Mouse (Mus musculus) cerebellum, adult 9-11 months (tissue): ENCODE results near the gene Tnfsf12.
"Not testable (repeated sequence)": the region's sequence is repeated elsewhere in the genome, so short reads cannot be mapped to it uniquely, and the experiment has no call there.

Experiments
- DNase-seq: peaks from one replicate; pipeline ENCODE4 v3.0.0; 2022

The Tnfsf12 gene

DNA sequence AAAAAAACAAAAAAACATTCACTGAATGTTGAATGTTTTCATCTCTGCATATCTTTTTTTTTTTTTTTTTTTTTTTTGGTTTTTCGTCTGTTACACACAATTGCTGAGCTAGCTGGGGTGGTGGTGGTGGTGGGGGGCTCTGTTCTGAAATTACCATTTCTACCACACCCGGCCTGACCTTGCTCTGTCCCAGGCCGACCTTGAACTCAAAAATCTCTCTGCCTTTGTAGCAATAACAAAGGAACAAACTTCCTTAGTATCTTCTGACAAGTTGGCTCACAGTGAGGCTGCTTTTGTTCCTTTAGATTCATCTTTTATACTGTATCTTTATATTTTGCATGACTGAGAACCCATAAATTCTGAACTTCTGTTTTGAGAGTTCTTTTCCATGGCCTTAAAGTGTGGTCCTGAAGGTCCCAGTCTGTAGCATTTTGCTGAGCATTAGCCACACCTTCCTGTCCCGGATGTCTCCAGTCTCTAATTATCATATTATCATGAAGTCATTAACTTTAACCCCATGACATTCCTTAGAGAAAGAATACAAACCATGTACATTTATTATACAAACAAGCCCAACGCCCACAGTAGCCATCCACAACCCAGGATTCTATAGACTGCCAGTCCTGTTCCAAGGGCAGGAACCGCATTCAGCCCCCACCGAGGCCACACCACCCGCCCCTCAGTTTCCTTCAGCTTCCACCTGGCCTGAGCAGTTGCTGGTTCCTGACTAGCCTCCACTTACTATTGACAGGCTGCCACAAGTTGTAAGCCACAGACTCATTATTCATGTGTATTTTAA lies 8.4 kb upstream of the Tnfsf12 start:
- DNase-seq = no peak

DNA sequence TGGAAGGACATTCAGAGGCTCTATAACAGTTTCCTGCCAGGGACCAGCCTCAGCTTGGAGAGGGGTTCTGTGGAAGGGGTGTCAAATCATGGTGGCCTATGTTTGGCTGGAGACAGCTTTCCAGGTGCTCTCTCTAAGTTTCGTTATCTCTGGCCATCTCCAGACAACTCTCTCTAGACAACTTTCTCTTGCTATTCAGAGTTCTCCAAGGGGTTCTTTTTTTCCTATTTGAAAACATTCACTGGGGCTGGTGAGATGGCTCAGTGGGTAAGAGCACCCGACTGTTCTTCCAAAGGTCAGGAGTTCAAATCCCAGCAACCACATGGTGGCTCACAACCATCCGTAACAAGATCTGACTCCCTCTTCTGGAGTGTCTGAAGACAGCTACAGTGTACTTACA lies 7.7 kb upstream of the Tnfsf12 start:
- DNase-seq = not testable (repeated sequence)

DNA sequence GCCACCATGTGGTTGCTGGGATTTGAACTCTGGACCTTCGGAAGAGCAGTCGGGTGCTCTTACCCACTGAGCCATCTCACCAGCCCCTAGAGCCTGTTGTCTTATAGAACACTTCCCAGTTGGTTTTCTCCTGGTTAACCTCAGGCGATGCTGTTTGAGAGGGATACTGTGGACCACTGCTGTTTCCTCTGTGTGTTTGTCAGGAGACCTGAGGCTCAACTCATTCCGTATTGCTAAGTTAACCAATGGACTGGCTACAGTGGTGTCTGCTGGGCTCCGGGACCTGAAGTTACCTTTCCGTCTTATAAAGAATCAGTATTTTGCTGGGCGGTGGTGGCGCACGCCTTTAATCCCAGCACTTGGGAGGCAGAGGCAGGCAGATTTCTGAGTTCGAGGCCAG lies 7.2 kb upstream of the Tnfsf12 start:
- DNase-seq = not testable (repeated sequence)

DNA sequence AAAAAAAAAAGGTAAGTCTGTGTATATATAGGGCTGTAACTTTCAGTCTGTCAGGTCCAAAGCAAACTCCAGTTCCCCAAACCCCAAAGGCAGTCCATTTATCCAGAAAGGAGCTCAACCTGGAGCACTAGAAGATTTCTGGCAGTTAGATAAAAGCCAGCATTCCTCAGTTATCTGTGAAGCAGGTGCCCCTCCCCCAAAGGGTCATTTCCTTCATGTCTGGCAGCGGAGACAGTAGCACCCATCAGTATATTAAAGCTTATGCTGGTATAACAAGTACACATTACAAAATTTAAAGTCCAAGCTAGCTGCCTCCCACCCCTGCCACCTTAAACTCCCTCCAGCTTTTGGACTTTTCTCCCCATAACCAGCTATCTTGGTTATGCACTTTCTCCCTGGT lies 3.9 kb upstream of the Tnfsf12 start:
- DNase-seq = no peak

DNA sequence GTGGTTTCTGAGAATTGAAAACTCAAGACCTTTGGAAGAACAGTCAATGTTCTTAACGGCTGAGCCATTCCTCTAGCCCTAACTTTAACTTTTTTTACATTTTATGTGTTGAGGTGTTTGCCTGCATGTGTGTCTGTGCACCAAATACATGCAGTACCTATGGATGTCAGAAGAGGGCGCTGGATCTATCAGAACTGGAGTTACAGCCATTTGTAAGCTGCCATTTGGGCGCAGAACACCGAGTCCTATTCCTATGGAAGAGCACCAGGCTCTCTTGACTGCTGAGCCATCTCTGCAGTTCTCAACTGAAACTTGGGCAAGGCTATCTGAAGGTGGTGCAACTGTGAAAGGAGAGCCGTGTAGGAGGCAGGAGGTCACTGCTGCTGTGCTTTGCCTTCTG lies 2.9 kb upstream of the Tnfsf12 start:
- DNase-seq = no peak

DNA sequence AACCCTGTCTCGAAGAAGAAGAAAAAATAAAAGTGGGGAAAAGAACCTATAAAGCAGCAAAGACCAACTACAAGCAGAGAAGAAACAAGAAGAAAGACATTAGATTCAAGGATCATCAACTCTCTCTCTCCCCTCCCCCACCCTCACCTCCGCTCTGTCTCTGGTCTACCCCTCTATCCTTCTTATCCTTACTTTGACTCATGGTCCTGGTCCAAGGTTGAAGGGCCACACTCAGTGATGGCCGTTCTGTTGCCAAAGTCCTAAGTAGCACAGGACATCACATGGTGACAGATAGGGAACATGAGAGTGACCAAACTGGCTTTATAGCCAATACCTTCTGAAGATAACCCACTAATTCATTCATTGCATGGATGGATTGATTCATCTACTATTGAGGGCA lies 1.7 kb upstream of the Tnfsf12 start:
- DNase-seq = no peak

DNA sequence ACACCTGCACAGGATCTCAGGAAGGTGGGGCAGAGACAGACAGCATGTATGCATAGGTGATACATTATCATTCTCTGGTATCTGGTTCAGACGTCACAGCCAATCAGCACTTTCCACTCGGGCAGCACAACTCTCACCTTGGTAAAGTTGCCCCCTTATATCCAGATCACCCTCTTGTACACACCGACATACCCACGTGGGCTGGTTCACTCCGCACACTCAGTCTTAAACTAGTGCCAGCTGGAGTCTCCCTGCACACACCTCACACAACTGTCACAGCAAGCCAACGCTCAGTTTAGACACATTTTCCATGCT lies 646 bp downstream of the Tnfsf12 start:
- no peak for DNase-seq

DNA sequence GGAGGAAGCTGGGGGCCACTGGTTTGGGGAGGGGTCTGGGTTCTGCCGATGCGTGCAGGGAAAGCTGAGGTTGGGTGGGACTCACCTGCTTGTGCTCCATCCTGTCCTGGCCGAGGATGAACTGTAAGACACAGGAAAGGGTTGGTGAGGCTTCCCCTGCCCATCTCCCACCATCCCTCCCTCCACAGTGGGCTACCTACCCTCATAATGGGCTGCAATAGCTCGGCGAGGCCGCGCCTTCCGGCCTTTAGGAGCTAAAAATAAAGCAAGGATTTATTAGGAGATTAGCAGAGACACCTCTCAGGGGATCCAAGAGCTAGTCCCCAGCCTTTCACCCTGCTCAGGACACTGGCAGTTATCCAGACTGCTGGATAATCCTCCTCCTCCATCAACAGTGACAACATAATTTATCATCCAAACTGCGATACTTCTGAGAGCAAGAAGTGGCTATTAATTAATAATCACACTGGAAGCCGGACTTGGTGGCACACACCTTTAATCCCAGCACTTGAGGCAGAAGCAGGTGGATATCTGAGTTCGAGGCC lies 2.2 kb downstream of the Tnfsf12 start:
- peak; percentile 33 for DNase-seq

DNA sequence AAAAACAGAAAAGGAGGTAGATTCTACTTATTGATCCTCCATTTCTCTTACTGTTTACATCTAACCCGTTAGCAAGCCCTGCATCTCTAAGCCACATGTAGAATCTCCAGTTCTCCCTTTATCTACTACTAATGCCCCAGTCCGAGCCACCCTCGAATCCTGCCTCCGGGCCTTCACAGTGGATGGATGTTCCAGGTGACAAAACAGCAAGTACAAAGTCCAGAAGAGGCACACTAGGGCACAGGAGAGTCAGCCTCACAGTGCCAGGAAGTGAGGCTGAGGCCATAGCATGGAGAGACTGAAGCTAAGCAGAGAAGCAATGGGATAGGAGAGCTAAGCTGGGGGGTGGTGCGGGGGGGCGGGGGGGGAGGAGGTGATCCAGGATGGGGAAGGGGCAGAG lies 2.8 kb downstream of the Tnfsf12 start:
- DNase-seq = no peak

DNA sequence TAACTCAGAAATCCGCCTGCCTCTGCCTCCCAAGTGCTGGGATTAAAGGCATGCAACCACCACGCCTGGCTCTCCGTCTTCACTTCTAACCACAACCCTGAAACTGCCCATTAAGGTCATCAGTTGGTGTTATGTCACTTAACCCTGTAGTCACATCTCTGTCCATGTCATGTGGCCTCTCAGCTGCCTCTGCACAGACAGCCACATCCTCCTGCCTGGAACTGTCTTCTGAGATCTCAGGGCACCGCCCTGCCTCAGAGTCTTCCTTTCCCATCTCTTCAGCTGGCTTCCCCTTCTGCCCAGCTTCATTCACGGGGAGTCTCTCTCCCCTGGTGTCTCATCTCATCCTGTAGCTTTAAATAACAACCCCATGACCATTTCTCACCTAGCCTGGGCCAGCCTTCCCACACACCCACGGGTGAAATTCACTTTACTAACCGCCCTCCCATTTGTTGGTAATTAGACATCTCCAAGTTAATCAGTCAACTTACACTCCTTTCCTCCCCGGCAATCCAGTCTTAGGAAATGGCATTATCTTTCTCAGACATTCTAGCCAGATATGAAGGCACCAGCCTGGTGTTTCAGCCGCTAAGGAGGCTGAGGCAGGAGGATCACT lies 3.3 kb downstream of the Tnfsf12 start:
- DNase-seq = no peak

DNA sequence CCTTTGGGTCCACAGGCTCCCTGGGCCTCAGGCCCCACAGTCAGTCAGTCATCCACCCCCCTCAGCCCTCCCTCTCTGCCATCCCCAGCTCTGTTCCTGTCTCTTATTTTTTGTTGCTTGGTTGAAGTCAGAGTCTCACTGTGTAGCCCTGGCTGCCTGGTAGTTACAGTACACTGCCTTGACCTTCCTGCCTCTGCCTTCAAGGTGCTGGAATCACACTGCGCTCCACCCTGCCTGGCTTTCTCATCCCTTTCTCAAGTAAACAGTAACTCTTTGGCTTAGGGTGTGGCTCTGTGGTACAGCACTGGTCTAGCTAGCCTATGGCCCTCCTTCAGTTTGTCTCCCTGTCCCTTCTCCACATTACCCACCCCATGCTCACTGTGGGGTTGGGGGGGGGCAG lies 5.8 kb downstream of the Tnfsf12 start:
- DNase-seq = no peak

DNA sequence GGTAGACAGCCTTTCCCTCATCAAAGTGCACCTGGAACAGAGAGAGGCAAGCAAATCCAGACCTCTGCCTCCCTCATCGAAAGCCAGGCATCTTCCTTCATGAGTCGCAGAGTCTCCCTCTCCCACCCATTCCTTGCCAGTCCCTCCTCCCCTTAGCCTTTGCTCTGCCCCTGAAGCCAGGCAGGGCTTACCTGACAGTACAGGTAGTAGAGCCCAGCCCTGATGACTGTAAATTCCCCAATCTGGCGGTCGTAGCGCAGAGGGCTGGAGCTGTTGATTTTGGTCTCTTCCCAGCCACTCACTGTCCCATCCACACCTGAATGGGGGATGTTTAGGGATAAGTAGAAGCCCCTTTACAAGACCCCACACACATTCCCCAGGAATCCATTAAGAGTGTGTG lies 8.6 kb downstream of the Tnfsf12 start:
- DNase-seq = no peak

DNA sequence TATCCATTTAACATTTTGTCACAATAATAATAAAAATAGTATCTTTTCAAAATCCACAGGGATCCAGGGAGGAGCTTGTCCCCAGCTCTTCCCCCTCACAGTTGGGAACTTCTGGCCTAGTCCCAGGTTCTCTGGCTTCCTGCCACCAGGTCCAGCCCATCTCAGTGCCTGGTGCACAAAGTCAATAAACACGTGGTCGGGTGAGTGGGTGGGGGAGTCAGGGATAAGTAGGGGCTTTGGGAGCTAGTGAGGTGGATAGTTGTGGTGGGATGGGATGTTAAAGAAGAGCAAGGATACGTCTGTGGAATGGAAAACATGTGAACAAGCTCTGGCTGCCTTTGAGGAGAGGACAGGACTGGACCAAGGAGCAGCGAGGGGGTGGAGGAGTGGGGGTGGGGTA lies 9.3 kb downstream of the Tnfsf12 start:
- peak; percentile 80 for DNase-seq

DNA sequence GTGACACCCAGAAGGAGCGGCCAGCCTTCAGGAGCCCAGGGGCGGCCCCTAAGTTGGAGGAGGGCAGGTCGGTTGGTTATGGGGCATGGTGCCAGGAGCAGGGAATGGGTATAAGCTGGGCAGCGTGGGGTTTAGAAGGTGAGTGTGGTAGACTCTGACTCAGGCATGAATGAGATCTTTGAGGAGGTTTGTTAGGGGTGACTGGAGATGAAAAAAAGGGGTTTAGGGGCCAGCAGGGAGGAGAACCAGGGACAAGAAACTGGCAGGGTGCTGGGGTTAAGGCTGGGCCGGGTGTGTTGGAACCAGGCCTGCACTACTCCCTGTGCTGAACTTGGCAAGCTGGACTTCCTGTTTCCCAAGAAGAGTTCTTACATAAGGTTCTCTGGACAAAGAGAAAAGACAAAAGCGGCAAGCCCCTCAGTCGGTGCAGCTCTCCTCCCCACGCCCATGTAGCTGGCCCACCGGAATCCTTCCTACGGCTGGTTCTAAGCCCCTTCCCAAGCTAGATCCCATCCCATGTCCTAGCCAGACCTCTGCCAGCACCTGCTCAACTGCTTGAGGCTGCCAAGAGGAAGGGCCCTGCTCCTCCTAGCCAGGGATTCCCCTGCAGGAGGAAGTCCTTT lies 10.0 kb downstream of the Tnfsf12 start, which contains the start of gene Tnfsf13:
Tnfsf13 (minus strand) TSS at position 259 of the 623 bp plus-strand sequence.
- peak; percentile 93 for DNase-seq

DNA sequence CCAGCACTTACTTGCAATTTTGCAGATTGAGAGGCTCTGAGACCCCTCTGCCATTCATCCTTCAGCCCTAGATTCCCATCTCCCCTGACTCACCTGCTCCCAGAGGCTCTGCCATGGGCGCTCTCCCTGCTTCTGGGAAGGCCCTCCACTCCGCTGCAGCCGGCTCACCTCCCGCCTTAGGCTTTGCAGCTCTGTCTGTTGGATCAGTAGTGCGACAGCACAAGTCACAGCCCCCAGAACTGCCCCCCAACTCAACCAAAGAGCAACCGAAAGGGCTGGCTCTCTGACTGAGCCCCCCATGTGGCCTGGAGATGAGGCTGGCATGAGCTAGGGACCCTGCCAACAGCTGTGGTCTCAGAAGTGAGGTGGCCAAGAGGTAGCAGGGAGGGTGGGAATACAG lies 10.7 kb downstream of the Tnfsf12 start:
- peak; percentile 63 for DNase-seq

DNA sequence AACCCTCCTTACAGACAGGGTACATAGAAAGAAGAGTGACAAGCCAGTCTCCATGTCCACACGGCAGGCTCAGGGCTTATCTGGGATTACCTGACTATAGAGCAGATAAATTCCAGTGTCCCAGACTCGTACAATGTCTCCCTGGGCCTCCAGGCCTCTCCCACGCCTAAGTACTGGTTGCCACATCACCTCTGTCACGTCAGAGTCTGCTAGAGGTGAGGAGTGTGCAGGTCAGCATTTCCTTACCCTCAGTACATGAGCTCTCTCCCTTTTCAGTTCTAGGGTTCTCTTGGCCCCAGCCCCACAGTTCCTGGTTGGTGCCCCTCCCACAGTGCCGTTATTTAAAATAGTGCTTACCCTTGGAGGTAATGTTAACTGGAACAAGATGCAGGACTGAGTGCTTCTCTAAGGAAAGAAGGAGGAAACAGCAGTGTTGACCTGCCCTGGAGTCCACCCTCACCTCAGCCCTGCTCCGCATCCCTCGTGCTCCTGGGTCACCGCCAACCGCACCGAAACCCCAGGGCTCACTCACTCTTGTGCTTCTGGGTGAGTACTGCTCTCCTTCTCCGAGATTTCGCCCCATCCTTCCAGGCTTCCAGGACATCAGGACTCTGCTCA lies 11.4 kb downstream of the Tnfsf12 start:
- DNase-seq = peak; percentile 61

DNA sequence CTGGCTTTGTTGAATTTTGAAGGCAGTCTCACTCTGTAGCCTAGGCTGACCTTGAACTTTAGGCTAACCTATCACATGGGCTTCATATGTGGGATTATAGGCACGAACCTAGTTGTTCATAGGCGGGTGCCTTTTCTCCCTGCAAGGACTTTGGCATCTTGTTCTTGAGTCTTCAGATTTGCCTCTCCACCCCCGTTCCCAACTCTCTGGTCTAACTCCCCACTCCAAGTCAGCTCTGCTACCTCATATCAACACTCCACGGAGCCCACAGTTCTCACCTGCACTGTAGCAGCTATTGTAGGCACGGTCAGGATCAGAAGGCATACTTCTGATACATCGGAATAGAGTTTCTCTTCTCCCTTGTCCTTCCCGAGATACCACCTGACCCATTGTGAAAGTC lies 12.1 kb downstream of the Tnfsf12 start:
- peak; percentile 57 for DNase-seq

DNA sequence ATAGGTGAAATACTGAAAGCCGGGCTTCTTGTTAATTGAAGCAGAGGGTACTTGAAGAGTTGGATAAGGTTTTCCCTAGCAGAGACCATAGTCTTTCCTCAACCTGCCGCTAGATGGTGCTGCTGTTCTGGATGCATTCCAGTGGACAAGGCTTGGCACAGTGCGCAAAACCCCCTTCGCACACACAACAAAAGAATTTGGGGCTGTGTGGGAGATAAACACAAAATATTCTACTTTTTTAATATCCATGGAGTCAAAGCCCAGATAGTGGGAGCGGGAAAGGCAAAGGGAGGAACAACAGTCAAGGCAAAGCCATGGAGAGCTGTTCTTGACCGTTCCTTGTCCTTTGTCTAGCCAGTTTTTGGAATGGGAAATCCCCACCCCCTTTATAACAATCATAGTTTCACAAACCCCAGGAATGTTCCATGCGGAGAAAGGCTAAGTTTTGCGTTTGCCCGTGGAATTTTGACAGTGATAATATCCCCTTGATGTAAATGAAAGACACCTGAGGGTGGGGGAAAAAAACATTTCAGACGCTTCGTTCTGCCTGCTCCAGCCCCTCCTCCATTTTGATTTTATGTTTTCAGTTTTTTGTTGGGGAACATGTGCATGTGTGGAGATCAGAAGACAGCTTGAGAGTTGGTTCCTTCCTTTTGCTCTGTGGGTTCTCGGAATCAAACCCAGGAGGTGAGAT lies 12.7 kb downstream of the Tnfsf12 start:
- peak; percentile 86 for DNase-seq

DNA sequence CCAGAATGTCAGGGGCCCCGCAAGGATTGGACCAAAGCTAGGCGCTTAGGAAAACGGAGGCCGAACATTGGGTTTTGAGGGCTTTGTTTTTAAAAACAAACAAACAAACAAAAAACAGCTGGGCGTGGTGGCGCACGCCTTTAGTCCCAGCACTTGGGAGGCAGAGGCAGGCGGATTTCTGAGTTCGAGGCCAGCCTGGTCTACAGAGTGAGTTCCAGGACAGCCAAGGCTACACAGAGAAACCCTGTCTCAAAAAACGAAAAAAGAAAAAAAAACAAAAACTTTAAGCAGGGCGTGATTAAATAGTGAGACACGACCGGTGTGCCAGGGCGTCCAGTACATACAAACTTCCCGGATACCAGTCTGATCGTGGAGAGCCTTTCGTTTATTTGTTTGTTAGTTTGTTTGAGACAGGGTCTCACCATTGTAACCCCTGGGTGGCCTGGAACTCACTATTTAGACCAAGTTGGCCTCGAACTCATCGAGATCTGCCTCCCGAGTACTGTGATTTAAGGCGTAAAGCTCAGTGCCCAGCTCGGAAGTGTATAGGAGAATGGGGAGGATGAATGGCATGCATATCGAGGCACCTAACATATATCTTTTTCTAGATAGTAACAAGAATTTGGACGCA lies 13.3 kb downstream of the Tnfsf12 start:
- peak; percentile 62 for DNase-seq

DNA sequence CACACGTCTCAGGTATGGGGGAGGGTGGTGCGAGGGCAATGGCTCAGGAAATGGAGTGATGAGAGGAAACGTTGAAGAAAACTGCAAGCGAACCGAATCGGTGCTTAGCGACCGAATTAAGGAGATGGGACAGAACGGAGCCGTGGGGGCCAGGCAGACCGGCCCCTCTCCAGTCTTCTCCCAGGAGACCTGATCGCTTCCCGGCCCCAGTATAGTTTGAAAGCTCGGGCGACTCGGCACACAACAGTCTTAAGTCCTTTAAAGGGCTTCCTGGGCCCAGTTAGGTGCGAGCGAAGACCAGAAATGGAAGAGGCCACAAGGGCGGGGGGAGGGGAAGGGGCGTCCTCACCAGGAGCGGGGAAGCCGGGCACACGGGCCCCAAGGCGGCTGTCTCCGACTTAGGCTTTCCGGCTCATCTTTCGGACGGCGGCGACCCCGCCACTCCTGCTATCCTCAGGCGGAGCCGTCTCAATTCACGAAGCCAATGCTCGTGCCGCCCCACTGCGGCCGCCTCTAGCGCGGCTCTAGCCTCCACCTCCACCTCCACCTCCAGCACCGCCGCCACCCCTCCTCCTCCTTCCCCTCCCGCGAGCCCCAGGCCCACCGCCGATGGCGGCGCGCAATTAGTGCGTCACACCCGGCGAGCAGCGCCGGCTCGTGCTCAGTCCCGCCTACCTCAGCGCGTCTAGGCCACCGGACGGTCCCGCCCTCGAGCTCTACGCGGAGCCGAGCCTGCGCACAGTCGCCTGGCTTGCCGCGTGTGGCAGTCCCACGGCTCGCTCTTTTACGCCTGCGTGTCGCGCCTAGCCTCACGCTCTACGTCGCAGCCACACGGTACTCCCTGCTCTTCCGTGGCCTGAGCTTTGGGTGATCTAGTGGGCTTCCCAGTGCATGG lies 14.1 kb downstream of the Tnfsf12 start, which contains the start of gene Senp3:
Senp3 (minus strand) TSS at position 771 of the 895 bp plus-strand sequence.
- DNase-seq = peak; percentile 98
